In the genomic region with DNA sequence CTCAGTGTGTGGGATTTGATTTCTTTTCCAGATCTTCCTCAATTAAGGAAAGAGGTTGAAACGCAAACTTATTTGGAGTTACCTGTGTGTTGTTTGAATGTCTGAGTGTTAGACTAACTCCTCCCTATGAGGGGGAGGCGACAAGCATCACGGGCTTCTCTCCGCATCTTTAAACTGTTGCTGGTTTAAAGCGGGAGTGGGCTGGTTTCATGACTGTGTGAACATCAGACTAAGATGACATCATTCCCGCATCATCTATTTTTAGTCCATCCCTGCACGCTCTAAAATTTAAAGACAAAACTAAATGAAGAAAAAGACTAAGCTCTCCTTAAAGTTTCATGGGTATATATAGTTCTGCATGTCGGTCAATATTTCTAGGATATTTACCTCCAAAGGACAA, we compare ENCODE assay signal across 17 mouse cellular contexts.
"Had no signal": no experiment of that assay in that cellular context is flagged by ENCODE, and none has a peak within 500 bp of the region (broad histone marks: within the 10 kb centered on the region; RNA-seq: fewer than 3 reads in every experiment).

No protein-coding gene starts in this region.

- H3K4me3 ChIP-seq: liver, embryonic 15.5 days; midbrain, embryonic 10.5 days; midbrain, embryonic 12.5 days; myocyte; neural tube, embryonic 13.5 days; neural tube, embryonic 15.5 days had no signal

- DNase-seq: liver, postnatal 0 days; lung, embryonic 14.5 days; lung, postnatal 10 days; lung, postnatal 4 days; midbrain, embryonic 14.5 days; retina, postnatal 1 day; right cerebral cortex, postnatal 4 days; spleen, adult 18-20 months; thymus, adult 2 months; thymus, postnatal 25 days; thymus, postnatal 4 days had no signal

- H3K4me1 ChIP-seq: liver, embryonic 15.5 days; midbrain, embryonic 10.5 days; neural tube, embryonic 13.5 days had no signal
